Mouse (Mus musculus) B cell, adult 62 days (primary cell): ENCODE measurements around the gene 4932414N04Rik. TPM values are rescaled to one million over a fixed set of nuclear protein-coding genes. Genes with fewer than 3 reads are reported as not detected.

ENCODE experiments used
- total RNA-seq: library from RNA; stranded (reverse); gene quantifications from 4 replicates; pipeline ENCODE4 v1.2.4, GENCODE M21; 2023

4932414N04Rik gene
- not detected in 4 replicates for total RNA-seq

GRCm38 (mm10) chr2:68656186-68656585, at the start of gene 4932414N04Rik:
Gene 4932414N04Rik (plus strand): TSS chr2:68656486.

Other genes with a start within 250 kb of the 4932414N04Rik start
- gene Stk39, start 184.2 kb upstream of the 4932414N04Rik start, total RNA-seq = 0.60 to 1.1 TPM (median 0.88 TPM) in 3 of 4 replicates, not detected in the other
- not detected in 4 replicates for gene 4933409G03Rik, start 74.1 kb upstream of the 4932414N04Rik start, total RNA-seq
- 11.2 to 16.2 TPM (median 12.0 TPM) in 4 replicates for gene Cers6, start 205.0 kb downstream of the 4932414N04Rik start, total RNA-seq